Mouse (Mus musculus): ENCODE results near the gene Setd3. TPM values are rescaled to one million over a fixed set of nuclear protein-coding genes. Genes with fewer than 3 reads are reported as not detected.

Gene Setd3
- total and polyA plus RNA-seq, 3 experiments: 25.0 to 99.8 (median 84.6) TPM

GRCm38 (mm10) chr12:108210623-108211022, 31.5 kb upstream of the Setd3 start:
- no peaks in the 10 kb centered on the region for H3K79me2 ChIP-seq (replicated peaks; ENCODE audit: control insufficient read depth, insufficient read depth, low read length)
- no peak for TF ChIP-seq CTCF (IDR thresholded peaks at IDR 0.05)
- no peak for TF ChIP-seq EP300 (IDR thresholded peaks at IDR 0.05; ENCODE audit: insufficient read depth, low read depth, low read length)
- no peak for TF ChIP-seq POLR2A (IDR thresholded peaks at IDR 0.05; ENCODE audit: insufficient read depth, low read depth, low read length)
- intact Hi-C loops (cut with DNase I): no loop called here
- no peaks in the 10 kb centered on the region for H3K27me3 ChIP-seq (ENCODE audit: control insufficient read depth, insufficient read depth, low read length)
- no peaks in the 10 kb centered on the region for H3K36me3 ChIP-seq (ENCODE audit: control insufficient read depth, insufficient read depth, low read length)
- no peak overlapping the region for H3K27ac ChIP-seq
- H3K4me3 ChIP-seq: no peak overlapping the region
- peaks cover 4% of the 10 kb centered on the region for H3K4me1 ChIP-seq (ENCODE audit: control insufficient read depth, insufficient read depth, low read length)
- no peak for DNase-seq
- WGBS: 94% methylated on average over 15 of the region's 15 CpGs
- H3K9ac ChIP-seq (ENCODE audit: low read depth, low read length): no peak overlapping the region

- H3K36me3 ChIP-seq (ENCODE audit: control insufficient read depth, insufficient read depth, low read length): no peaks in the 10 kb centered on the region
- H3K9ac ChIP-seq (ENCODE audit: low read depth, low read length): no peak overlapping the region
- 18% methylated on average over 13 of the region's 13 CpGs for WGBS
- H3K4me3 ChIP-seq: no peak overlapping the region
- intact Hi-C loops (cut with DNase I): loop anchor here (1.0 to 5.0 kb wide), 2 partner anchors 84 to 283 kb away; no protein-coding TSS in a partner anchor
- DNase-seq: peak; percentile 73 to 83
- TF ChIP-seq EP300 (IDR thresholded peaks at IDR 0.05; ENCODE audit: insufficient read depth, low read depth, low read length): peak; percentile 73; the same call in 1 of the 2 replicates
- no peak for TF ChIP-seq POLR2A (IDR thresholded peaks at IDR 0.05; ENCODE audit: insufficient read depth, low read depth, low read length)
- TF ChIP-seq CTCF (IDR thresholded peaks at IDR 0.05): peak; percentile 92
- H3K27ac ChIP-seq: no peak overlapping the region
- no peaks in the 10 kb centered on the region for H3K79me2 ChIP-seq (replicated peaks; ENCODE audit: control insufficient read depth, insufficient read depth, low read length)
- peaks cover 3% of the 10 kb centered on the region for H3K4me1 ChIP-seq (ENCODE audit: control insufficient read depth, insufficient read depth, low read length)
- no peaks in the 10 kb centered on the region for H3K27me3 ChIP-seq (ENCODE audit: control insufficient read depth, insufficient read depth, low read length)
Measured at GRCm38 (mm10) chr12:108208726-108209438, 29.8 kb upstream of the Setd3 start.

GRCm38 (mm10) chr12:108208216-108208615, 29.1 kb upstream of the Setd3 start:
- Histone ChIP-seq H3K36me3 (ENCODE audit: control insufficient read depth, insufficient read depth, low read length) (no peaks in the 10 kb centered on the region), H3K4me3 (no peak overlapping the region), H3K27ac (no peak overlapping the region), H3K9ac (ENCODE audit: low read depth, low read length) (no peak overlapping the region), H3K79me2 (replicated peaks; ENCODE audit: control insufficient read depth, insufficient read depth, low read length) (no peaks in the 10 kb centered on the region), H3K27me3 (ENCODE audit: control insufficient read depth, insufficient read depth, low read length) (no peaks in the 10 kb centered on the region), H3K4me1 (ENCODE audit: control insufficient read depth, insufficient read depth, low read length) (peaks cover 2% of the 10 kb centered on the region)
- no peak for DNase-seq
- intact Hi-C loops (cut with DNase I): loop anchor here (5.0 kb wide), 1 partner anchor 284 kb away; no protein-coding TSS in a partner anchor
- no peak for TF ChIP-seq POLR2A (IDR thresholded peaks at IDR 0.05; ENCODE audit: insufficient read depth, low read depth, low read length)
- TF ChIP-seq EP300 (IDR thresholded peaks at IDR 0.05; ENCODE audit: insufficient read depth, low read depth, low read length): no peak
- TF ChIP-seq CTCF (IDR thresholded peaks at IDR 0.05): no peak
- WGBS: 87% methylated on average over 9 of the region's 9 CpGs

- Histone ChIP-seq H3K36me3 (ENCODE audit: control insufficient read depth, insufficient read depth, low read length) (no peaks in the 10 kb centered on the region), H3K27me3 (ENCODE audit: control insufficient read depth, insufficient read depth, low read length) (no peaks in the 10 kb centered on the region), H3K4me1 (ENCODE audit: control insufficient read depth, insufficient read depth, low read length) (peaks cover 2% of the 10 kb centered on the region; the same call in 1 of the 2 replicates), H3K9ac (ENCODE audit: low read depth, low read length) (no peak overlapping the region), H3K4me3 (no peak overlapping the region), H3K27ac (no peak overlapping the region), H3K79me2 (replicated peaks; ENCODE audit: control insufficient read depth, insufficient read depth, low read length) (no peaks in the 10 kb centered on the region)
- TF ChIP-seq CTCF (IDR thresholded peaks at IDR 0.05): peak; percentile 90
- no peak for TF ChIP-seq POLR2A (IDR thresholded peaks at IDR 0.05; ENCODE audit: insufficient read depth, low read depth, low read length)
- TF ChIP-seq EP300 (IDR thresholded peaks at IDR 0.05; ENCODE audit: insufficient read depth, low read depth, low read length): no peak
- DNase-seq: peak; percentile 65 to 82
- 5% methylated on average over 5 of the region's 5 CpGs for WGBS
- intact Hi-C loops (cut with DNase I): loop anchor here (5.0 kb wide), 1 partner anchor 286 kb away; no protein-coding TSS in a partner anchor
Measured at GRCm38 (mm10) chr12:108206641-108207040, 27.5 kb upstream of the Setd3 start.

- no peaks in the 10 kb centered on the region for H3K36me3 ChIP-seq (ENCODE audit: control insufficient read depth, insufficient read depth, low read length)
Measured at GRCm38 (mm10) chr12:108204978-108205377, 25.9 kb upstream of the Setd3 start.

GRCm38 (mm10) chr12:108203895-108204294, 24.8 kb upstream of the Setd3 start:
- Histone ChIP-seq H3K4me1 (ENCODE audit: control insufficient read depth, insufficient read depth, low read length) (peaks cover 1% of the 10 kb centered on the region; the same call in 1 of the 2 replicates), H3K27me3 (ENCODE audit: control insufficient read depth, insufficient read depth, low read length) (no peaks in the 10 kb centered on the region), H3K9ac (ENCODE audit: low read depth, low read length) (no peak overlapping the region), H3K4me3 (no peak overlapping the region), H3K36me3 (ENCODE audit: control insufficient read depth, insufficient read depth, low read length) (no peaks in the 10 kb centered on the region), H3K27ac (no peak overlapping the region), H3K79me2 (replicated peaks; ENCODE audit: control insufficient read depth, insufficient read depth, low read length) (no peaks in the 10 kb centered on the region)
- intact Hi-C loops (cut with DNase I): no loop called here
- TF ChIP-seq EP300 (IDR thresholded peaks at IDR 0.05; ENCODE audit: insufficient read depth, low read depth, low read length) (no peak), CTCF (IDR thresholded peaks at IDR 0.05) (no peak), POLR2A (IDR thresholded peaks at IDR 0.05; ENCODE audit: insufficient read depth, low read depth, low read length) (no peak)
- no peak for DNase-seq
- 64% methylated on average over 8 of the region's 8 CpGs for WGBS

More at GRCm38 (mm10) chr12:108204978-108205377, 25.9 kb upstream of the Setd3 start:
- Histone ChIP-seq H3K4me1 (ENCODE audit: control insufficient read depth, insufficient read depth, low read length) (peaks cover 2% of the 10 kb centered on the region; the same call in 1 of the 2 replicates), H3K9ac (ENCODE audit: low read depth, low read length) (no peak overlapping the region), H3K79me2 (replicated peaks; ENCODE audit: control insufficient read depth, insufficient read depth, low read length) (no peaks in the 10 kb centered on the region), H3K4me3 (no peak overlapping the region), H3K27ac (no peak overlapping the region), H3K27me3 (ENCODE audit: control insufficient read depth, insufficient read depth, low read length) (no peaks in the 10 kb centered on the region)
- no peak for DNase-seq
- intact Hi-C loops (cut with DNase I): loop anchor here (5.0 kb wide), 1 partner anchor 287 kb away; no protein-coding TSS in a partner anchor
- 86% methylated on average over 12 of the region's 12 CpGs for WGBS
- TF ChIP-seq EP300 (IDR thresholded peaks at IDR 0.05; ENCODE audit: insufficient read depth, low read depth, low read length) (no peak), POLR2A (IDR thresholded peaks at IDR 0.05; ENCODE audit: insufficient read depth, low read depth, low read length) (no peak), CTCF (IDR thresholded peaks at IDR 0.05) (no peak)

Data from heart, adult 2 months (tissue).